Mouse (Mus musculus): ENCODE measurements around the gene Gabarapl2. TPM values are rescaled to one million over a fixed set of nuclear protein-coding genes. Genes with fewer than 3 reads are reported as not detected.
"Not testable (repeated sequence)": the region's sequence is repeated elsewhere in the genome, so short reads cannot be mapped to it uniquely, and the experiment has no call there.

The Gabarapl2 gene
- total RNA-seq, 4 experiments from 2014 or later, result 112 to 138 (median 117) TPM

- no peak for DNase-seq (ENCODE audit: low spot score in 2 of 2)
Measured at GRCm38 (mm10) chr8:111934201-111934600, 6.3 kb upstream of the Gabarapl2 start.

GRCm38 (mm10) chr8:111937184-111937583 lies 3.3 kb upstream of the Gabarapl2 start:
- DNase-seq (ENCODE audit: low spot score in 2 of 2), result no peak

DNA sequence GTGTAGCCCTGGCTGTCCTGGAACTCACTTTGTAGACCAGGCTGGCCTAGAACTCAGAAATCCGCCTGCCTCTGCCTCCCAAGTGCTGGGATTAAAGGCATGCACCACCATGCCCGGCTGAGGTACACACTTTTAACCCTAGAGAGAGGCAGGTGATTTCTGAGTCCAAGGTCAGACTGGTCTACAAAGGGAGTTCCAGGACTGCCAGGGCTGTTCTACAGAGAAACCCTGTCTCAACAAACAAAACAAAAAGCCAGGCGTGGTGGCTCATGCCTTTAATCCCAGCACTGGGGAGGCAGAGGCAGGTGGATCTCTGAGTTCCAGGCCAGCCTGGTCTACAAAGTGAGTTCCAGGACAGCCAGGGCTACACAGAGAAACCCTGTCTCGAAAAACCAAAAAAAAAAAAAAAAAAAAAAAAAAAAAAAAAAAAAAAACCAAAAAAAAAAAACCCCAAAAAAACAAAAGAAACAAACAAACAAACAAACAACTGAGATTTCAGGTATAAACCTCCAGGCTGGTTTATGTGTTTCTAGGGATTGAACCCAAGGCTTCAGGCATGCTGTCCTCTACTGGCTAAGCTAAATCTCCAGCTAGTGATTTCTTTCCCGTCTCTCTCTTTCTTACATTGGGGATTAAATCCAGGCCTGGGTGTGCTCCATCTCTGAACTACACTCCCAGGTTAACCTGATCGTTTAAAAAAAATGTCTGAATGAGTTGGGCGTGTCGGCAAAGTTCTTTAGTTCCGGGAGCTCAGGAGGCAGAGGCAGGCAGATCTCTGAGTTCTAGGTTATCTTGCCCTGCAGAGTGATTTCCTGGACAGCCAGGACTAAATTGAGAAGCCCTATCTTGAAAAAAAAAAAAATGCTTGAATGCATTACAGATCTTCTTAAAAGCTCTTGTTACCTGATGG lies 2.2 kb upstream of the Gabarapl2 start:
- DNase-seq (ENCODE audit: low spot score in 2 of 2), result not testable (repeated sequence)

- DNase-seq (ENCODE audit: low spot score in 2 of 2), result peak; percentile 34 to 57
Measured at GRCm38 (mm10) chr8:111939516-111940142, 874 bp upstream of the Gabarapl2 start.

DNA sequence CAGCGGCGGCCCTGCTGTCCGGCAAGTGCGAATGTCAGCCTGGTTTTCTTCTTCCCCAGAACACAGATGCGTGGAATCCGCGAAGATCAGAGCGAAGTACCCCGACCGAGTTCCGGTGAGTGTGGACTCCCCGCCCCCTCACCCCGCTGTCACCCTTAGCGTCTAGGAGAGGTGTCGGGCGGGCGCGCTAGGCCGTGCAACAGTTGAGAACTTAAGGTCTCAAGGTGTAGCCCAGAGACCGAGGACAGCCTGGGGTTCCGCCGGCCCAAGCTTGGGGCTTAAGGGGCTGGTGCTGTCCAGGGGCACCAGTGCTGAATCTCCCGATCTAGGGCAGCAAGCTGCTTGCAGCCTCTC lies 575 bp downstream of the Gabarapl2 start:
- DNase-seq (ENCODE audit: low spot score in 2 of 2), result peak in 1 of 2 experiments; percentile 21

GRCm38 (mm10) chr8:111943544-111943943 lies 3.0 kb downstream of the Gabarapl2 start:
- DNase-seq (ENCODE audit: low spot score in 2 of 2), result no peak

DNA sequence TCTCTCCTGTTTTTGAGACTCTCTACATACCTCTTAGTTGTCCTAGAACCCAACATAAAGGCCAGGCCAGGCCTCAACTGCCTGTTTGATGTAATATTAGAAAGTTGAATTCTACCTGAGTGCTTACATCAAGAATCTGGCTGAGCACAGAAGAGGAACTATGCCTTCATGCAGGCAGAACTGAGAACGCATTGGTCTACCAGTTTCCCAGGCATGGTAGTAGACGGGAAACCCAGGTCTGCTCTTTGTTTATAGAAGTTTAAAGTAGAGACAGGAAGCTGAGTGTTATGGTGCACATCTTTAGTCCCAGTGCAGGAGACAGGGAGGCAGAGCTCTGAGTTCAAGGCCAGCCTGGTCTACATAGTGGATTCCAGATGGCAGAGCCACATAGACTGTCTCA lies 6.6 kb downstream of the Gabarapl2 start:
- no peak for DNase-seq (ENCODE audit: low spot score in 2 of 2)

- no peak for DNase-seq (ENCODE audit: low spot score in 2 of 2)
Measured at GRCm38 (mm10) chr8:111947954-111948353, 7.5 kb downstream of the Gabarapl2 start.

- no peak for DNase-seq (ENCODE audit: low spot score in 2 of 2)
Measured at GRCm38 (mm10) chr8:111950846-111951245, 10.3 kb downstream of the Gabarapl2 start.

DNA sequence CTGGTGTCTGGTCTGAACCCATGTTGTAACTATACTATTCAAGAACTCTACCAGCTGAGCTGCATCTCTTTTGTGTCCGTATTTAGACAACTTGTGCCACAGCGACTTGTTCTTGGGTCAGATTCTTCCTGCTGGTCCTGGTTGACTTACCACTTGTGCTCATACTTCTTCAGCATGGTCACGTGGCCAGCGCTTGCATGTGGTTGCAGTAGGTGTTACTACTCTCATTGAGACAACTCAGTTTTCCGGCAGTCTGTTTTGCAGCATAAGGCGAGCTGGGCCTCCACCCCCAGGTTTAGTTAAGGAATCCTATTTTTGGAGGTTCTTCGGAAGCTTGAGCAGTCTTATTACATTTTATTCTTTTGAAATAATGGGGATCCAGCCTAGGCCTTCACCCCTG lies 10.8 kb downstream of the Gabarapl2 start:
- DNase-seq (ENCODE audit: low spot score in 2 of 2), result no peak

- no peak for DNase-seq (ENCODE audit: low spot score in 2 of 2)
Measured at GRCm38 (mm10) chr8:111951936-111952335, 11.4 kb downstream of the Gabarapl2 start.

DNA sequence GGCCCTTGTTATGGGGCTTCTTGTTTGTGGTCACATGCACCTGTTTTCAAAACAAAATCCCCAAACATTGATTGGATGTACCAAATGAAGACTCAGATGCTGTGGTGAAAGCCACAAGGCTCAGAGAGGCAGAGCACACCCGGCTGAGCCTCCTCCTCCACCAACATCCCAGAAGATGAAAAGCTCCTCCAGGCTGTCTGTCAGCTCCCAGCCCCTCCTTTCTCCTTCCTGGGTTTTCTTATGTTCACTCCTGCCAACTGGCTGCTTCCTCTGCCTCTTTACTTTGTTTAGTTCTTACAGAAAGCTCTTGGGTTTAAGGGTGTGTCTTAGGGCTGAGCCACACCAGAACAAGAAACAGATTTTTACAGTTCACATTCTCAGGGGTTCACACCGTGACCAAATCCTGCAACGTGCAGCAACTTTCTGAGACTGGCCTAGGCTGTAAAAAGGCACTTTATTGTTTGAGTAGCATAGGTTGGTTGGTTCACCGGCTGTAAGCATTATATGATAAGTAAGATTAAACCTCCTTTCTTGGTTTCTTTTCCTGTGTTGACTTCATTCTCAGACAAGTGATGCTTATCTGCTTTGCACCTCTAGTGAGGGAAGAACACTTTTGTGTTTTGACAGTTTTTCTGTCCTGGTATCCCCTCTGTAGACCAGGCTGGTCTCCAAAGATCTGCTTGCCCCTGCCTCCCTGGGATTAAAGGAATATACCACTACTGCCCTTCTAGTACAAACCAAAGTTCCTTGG lies 14.5 kb downstream of the Gabarapl2 start:
- DNase-seq (ENCODE audit: low spot score in 2 of 2), result no peak

DNA sequence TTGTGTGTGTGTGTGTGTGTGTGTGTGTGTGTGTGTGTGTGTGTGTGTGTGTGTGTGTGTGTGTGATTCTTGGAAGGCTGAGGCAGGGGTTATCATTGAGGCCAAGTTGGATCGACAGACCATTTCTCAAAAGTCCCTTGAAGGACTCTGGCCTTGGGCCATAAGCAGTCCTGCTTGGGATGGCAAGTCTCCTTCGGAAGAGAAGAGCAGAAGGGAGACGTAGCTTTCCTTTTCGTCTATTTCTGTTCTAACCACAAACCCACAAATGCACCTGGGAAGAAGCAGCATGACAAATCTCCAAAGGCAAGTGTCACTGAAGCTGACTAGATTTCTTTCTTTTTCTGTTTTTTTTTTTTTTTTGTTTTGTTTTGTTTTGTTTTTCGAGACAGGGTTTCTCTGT lies 15.4 kb downstream of the Gabarapl2 start:
- DNase-seq (ENCODE audit: low spot score in 2 of 2), result no peak

DNA sequence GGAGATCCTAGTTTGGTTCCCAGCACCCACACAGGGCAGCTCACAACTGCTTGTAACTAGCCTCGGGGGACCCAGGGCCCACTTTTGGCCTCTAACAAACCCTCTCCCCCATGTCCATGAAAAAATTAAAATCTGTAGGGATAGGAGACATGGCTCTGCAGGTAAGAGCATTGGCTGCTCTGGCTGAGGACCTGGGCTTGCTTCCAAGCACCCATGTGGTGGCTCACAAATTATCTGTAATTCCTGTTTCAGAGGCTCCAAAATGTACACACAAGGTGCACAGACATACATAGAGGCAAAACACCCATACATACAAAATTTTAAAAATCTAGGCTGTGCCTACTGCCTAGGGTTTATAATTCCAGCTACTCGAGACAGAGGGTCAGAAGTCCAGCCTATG lies 16.7 kb downstream of the Gabarapl2 start:
- DNase-seq (ENCODE audit: low spot score in 2 of 2), result no peak

DNA sequence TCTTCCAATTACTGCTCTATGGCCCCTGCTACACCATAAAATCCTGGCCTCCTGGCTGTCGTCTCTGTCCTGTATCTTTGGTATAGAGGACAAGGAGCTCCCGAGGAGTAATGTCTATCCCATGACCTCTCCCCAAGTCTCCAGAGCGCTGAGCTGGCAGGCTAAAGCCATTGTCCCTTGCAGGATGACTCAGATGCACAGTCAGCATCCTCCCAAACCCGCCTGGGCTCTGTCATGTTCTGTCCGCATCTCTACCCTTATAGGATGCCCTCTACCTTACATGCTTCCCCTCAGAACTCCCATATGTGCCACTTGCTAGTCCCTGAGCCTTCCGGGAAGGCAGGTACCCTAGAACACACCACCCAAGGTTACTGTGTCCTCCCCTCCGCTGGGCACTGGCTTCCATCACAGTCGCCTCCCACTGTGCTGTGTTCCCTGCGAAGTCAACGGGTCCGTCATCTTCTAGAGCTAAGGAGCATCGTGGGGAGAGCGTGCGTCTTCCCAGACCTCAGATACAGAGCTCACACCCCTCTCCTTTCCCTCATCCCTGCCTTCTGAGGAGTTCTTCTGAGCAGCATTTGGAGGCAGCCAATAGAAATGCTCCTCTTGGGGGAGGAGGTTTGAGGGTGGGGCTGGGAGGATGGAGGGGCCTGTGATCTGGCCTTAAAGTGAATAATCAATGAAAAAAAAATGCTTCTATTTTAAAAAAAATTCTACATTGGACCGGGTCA lies 20.3 kb downstream of the Gabarapl2 start:
- DNase-seq (ENCODE audit: low spot score in 2 of 2), result no peak

DNA sequence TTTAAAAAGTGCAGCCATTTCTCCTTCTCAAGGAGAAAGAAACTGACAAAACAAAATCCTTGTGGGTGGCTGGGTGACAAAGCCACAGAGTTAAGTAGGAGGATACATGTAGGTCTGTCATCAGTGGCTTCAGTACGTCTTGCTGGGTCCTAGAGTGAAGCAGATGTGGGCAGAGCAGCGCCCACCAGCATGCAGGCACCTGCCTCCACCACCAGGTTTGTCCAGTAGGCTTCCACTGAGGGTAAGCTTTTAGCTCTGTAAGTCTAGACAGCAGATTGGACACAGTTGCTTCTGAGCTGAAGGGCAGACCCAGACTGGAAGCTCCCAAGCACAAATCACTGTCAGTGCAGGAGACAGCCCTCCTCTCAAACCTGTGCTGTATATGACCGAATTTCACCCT lies 20.8 kb downstream of the Gabarapl2 start:
- no peak for DNase-seq (ENCODE audit: low spot score in 2 of 2)

- no peak for DNase-seq (ENCODE audit: low spot score in 2 of 2)
Measured at GRCm38 (mm10) chr8:111962589-111962988, 22.1 kb downstream of the Gabarapl2 start.

GRCm38 (mm10) chr8:111963091-111963490 lies 22.6 kb downstream of the Gabarapl2 start:
- no peak for DNase-seq (ENCODE audit: low spot score in 2 of 2)

DNA sequence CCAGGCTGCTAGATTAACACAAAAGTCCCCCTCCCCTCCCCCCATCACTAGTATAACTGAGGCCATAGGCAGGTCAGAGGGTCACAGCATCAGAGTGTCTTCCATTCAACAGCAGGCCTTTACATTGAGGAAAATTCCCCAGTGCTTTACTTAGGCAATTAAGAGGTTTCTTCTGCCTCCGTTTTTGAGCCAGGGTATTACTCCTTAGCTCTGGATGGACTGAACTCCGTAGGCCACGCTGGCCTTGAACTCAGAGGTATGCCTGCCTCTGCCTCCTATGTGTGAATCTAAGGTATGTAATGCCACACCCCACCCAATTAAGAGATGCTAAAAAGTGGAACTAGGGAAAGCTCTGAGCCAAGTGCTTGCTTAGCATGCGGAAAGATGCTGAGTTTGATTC lies 23.0 kb downstream of the Gabarapl2 start:
- DNase-seq (ENCODE audit: low spot score in 2 of 2), result no peak

DNA sequence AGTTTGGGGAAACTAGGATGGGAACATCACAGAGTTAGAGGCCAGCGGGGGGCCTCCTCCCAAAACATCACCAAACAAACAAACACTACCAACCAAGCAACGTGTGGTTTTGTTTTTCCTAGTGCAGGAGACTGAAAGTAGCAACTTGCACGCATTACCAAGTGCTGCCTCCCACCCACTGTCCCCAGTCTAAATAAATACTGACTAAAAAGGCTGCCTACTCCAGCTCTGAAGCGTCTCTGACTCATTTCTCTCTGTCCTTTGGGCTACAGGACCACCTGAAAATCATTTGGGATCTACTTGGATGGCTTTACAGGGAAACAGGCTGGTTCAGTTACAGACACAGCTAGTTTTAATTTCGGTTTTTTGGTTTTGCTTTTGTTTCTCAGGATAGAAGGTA lies 23.8 kb downstream of the Gabarapl2 start:
- DNase-seq (ENCODE audit: low spot score in 2 of 2), result no peak

- no peak for DNase-seq (ENCODE audit: low spot score in 2 of 2)
Measured at GRCm38 (mm10) chr8:111964849-111965561, 24.5 kb downstream of the Gabarapl2 start.

Data from gastrocnemius, adult 8-10 months (tissue).